Mouse (Mus musculus): ENCODE data around the gene Stx8.

DNA sequence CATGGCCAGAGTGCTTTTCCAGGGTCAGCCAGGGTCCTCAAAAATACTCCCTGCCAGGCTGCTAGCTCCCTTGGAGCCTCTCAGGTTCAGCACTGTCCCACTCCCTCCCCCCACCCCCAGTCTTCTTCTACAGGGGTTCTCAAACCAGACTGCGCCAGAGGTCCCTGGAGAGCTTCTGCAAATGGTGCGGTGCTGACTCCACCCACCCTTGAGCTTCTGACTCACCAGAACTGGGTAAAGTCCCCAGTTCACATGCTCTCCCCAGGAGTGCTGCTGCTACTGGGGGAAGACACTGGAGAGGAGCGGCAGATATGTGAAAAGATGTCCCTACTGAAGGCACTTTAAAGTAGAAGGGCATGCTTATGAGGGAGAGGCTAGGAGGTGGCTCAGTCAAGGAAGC, 247.9 kb downstream of the Stx8 start:
- TF ChIP-seq CTCF (IDR thresholded peaks at IDR 0.05; ENCODE audit: control insufficient read depth, insufficient read depth, low read length) (no peak), POLR2A (IDR thresholded peaks at IDR 0.05; ENCODE audit: borderline replicate concordance, control insufficient read depth, low read depth, low read length) (no peak)

All from bone marrow, adult 2 months (tissue).